Mouse (Mus musculus) forebrain, postnatal 0 days (tissue): ENCODE measurements around the gene Angel2. TPM values are rescaled to one million over a fixed set of nuclear protein-coding genes. Genes with fewer than 3 reads are reported as not detected.

Experiments
- ATAC-seq: fragments of 200-750 bp; cut with Nextera tagmentation; 2 replicates; pipeline ENCODE4 v1.8.0; 2017; ENCODE audit warnings: mild to moderate bottlenecking, moderate library complexity
- DNase-seq: peaks from one replicate; pipeline ENCODE4 v3.0.0-alpha.2; 2015
- H3K27ac ChIP-seq: fragments of 300-500 bp; sonication (generic); 2 replicates; pipeline ENCODE4 v1.5.1; 2014; ENCODE audit warnings: low read depth, mild to moderate bottlenecking, antibody characterized with exemption, low read length, moderate library complexity, mixed read lengths
- H3K27me3 ChIP-seq: fragments of 300-500 bp; sonication (generic); 2 replicates; pipeline ENCODE4 v1.6.1; 2014; ENCODE audit warnings: mild to moderate bottlenecking, low read length, mixed read lengths; ENCODE audit not compliant: insufficient read depth
- H3K36me3 ChIP-seq: fragments of 300-500 bp; sonication (generic); 2 replicates; pipeline ENCODE4 v1.6.1; 2014; ENCODE audit warnings: mild to moderate bottlenecking, moderate library complexity; ENCODE audit not compliant: insufficient read depth
- H3K4me1 ChIP-seq: fragments of 300-500 bp; sonication (generic); 2 replicates; pipeline ENCODE4 v1.6.1; 2014; ENCODE audit warnings: antibody characterized with exemption; ENCODE audit not compliant: insufficient read depth
- H3K4me2 ChIP-seq: fragments of 300-500 bp; sonication (generic); 2 replicates; pipeline ENCODE4 v1.6.1; 2014; ENCODE audit warnings: low read depth, mild to moderate bottlenecking, moderate library complexity
- H3K4me3 ChIP-seq: fragments of 300-500 bp; sonication (generic); 2 replicates; pipeline ENCODE4 v1.5.1; 2014; ENCODE audit warnings: low read depth, low read length, mixed read lengths
- H3K9ac ChIP-seq: fragments of 300-500 bp; sonication (generic); 2 replicates; pipeline ENCODE4 v1.6.1; 2014; ENCODE audit warnings: mild to moderate bottlenecking
- H3K9me3 ChIP-seq: fragments of 300-500 bp; sonication (generic); 2 replicates; pipeline ENCODE4 v1.6.1; 2016; ENCODE audit warnings: low read length
- CTCF ChIP-seq: sonication (generic); IDR thresholded peaks from 2 replicates; pipeline ENCODE4 v1.5.1; 2016; ENCODE audit warnings: antibody characterized with exemption, control low read depth, low read depth
- WGBS: fragments of 180-500 bp; shearing (Covaris S2); extraction: QIAGEN DNeasy Blood & Tissue Kit; methylation state at CpG from one replicate; pipeline ENCODE4 v1.1.7; 2014; 5-methylcytosine and 5-hydroxymethylcytosine counted together
- polyA plus RNA-seq: library from polyadenylated mRNA; unstranded; fragments of >200 nt; fragmentation: Nextera tagmentation; extraction: Ambion mirVana; gene quantifications from 2 replicates; pipeline ENCODE4 v1.2.1, GENCODE M21; 2015
- total RNA-seq: library from RNA; depleted of rRNA; stranded (reverse); fragments of >200 nt; gene quantifications from 2 replicates; pipeline ENCODE4 v1.2.3, GENCODE M21; 2014; rRNA removed

Gene Angel2
- total and polyA plus RNA-seq, 2 experiments from 2014 or later, result 47.7 to 49.1 TPM

GRCm38 (mm10) chr1:190978511-190979073 is 53.7 kb downstream of the Angel2 start:
- 1% methylated on average over 46 of the region's 46 CpGs for WGBS
- Histone ChIP-seq H3K36me3 (peaks cover 19% of the 10 kb centered on the region), H3K4me1 (peaks cover 20% of the 10 kb centered on the region), H3K27ac (peak overlapping the region; percentile 94), H3K27me3 (no peaks in the 10 kb centered on the region), H3K9me3 (no peaks in the 10 kb centered on the region), H3K4me2 (peak overlapping the region; percentile 75), H3K9ac (peak overlapping the region; percentile 90), H3K4me3 (peak overlapping the region; percentile 67)
- ATAC-seq (peak; percentile 70), DNase-seq (peak; percentile 78)
- TF ChIP-seq CTCF, result no peak

- Histone ChIP-seq H3K9ac (peak within 1 kb of the TSS; percentile 90), H3K4me2 (peak within 1 kb of the TSS; percentile 75), H3K4me3 (peak within 1 kb of the TSS; percentile 67), H3K27ac (peak within 1 kb of the TSS; percentile 94), H3K4me1 (peaks cover 20% of the 10 kb centered on the region), H3K27me3 (no peaks in the 10 kb centered on the region), H3K36me3 (peaks cover 13% of the 10 kb centered on the region), H3K9me3 (no peaks in the 10 kb centered on the region)
- ATAC-seq (peak; percentile 98), DNase-seq (peak; percentile 95)
- WGBS, result under 1% methylated on average over 38 of the region's 38 CpGs
- TF ChIP-seq CTCF, result no peak
Measured at GRCm38 (mm10) chr1:190979100-190979563, 54.2 kb downstream of the Angel2 start, which contains the start of gene Vash2. Vash2 (minus strand) TSS chr1:190979296.

- no peaks in the 10 kb centered on the region for H3K27me3 ChIP-seq
- DNase-seq (no peak), ATAC-seq (no peak)
- H3K4me3 ChIP-seq, result no peak overlapping the region
- peaks cover 19% of the 10 kb centered on the region for H3K4me1 ChIP-seq
- no peak overlapping the region for H3K27ac ChIP-seq
- no peak overlapping the region for H3K9ac ChIP-seq
- 0 out of 2 replicates have a peak, but pooled peaks cover under 1% of the 10 kb centered on the region for H3K36me3 ChIP-seq
- H3K4me2 ChIP-seq, result no peak overlapping the region
- no peaks in the 10 kb centered on the region for H3K9me3 ChIP-seq
- no peak for TF ChIP-seq CTCF
- WGBS, result 96% methylated on average over 1 of the region's 1 CpGs
Measured at GRCm38 (mm10) chr1:190980470-190980869, 55.6 kb downstream of the Angel2 start.

GRCm38 (mm10) chr1:190981412-190981811 is 56.5 kb downstream of the Angel2 start:
- Histone ChIP-seq H3K4me2 (no peak overlapping the region), H3K9me3 (no peaks in the 10 kb centered on the region), H3K27ac (no peak overlapping the region), H3K4me3 (no peak overlapping the region), H3K4me1 (peaks cover 11% of the 10 kb centered on the region), H3K9ac (no peak overlapping the region), H3K36me3 (no peaks in the 10 kb centered on the region), H3K27me3 (no peaks in the 10 kb centered on the region)
- no peak for TF ChIP-seq CTCF
- WGBS, result 79% methylated on average over 4 of the region's 4 CpGs
- ATAC-seq (no peak), DNase-seq (no peak)

- no peaks in the 10 kb centered on the region for H3K4me1 ChIP-seq
- H3K4me2 ChIP-seq, result no peak overlapping the region
- H3K36me3 ChIP-seq, result no peaks in the 10 kb centered on the region
- no peak overlapping the region for H3K4me3 ChIP-seq
- H3K27ac ChIP-seq, result no peak overlapping the region
- WGBS, result 78% methylated on average over 9 of the region's 9 CpGs
- DNase-seq, result no peak
- no peak for ATAC-seq
- H3K9ac ChIP-seq, result no peak overlapping the region
- TF ChIP-seq CTCF, result 0 out of 2 replicates have a peak, but pooled peaks have one; percentile 4
- H3K9me3 ChIP-seq, result no peaks in the 10 kb centered on the region
- H3K27me3 ChIP-seq, result no peaks in the 10 kb centered on the region
Measured at GRCm38 (mm10) chr1:190989437-190990082, 64.6 kb downstream of the Angel2 start.

GRCm38 (mm10) chr1:190995548-190995947 is 70.6 kb downstream of the Angel2 start:
- Histone ChIP-seq H3K27ac (no peak overlapping the region), H3K36me3 (no peaks in the 10 kb centered on the region), H3K4me1 (no peaks in the 10 kb centered on the region), H3K9ac (no peak overlapping the region), H3K27me3 (no peaks in the 10 kb centered on the region), H3K9me3 (0 out of 2 replicates have a peak, but pooled peaks cover 7% of the 10 kb centered on the region), H3K4me3 (no peak overlapping the region), H3K4me2 (no peak overlapping the region)
- 39% methylated on average over 7 of the region's 7 CpGs for WGBS
- ATAC-seq (peak; percentile 32), DNase-seq (peak; percentile 47)
- no peak for TF ChIP-seq CTCF

- Histone ChIP-seq H3K36me3 (no peaks in the 10 kb centered on the region), H3K9ac (no peak overlapping the region), H3K27me3 (no peaks in the 10 kb centered on the region), H3K4me1 (no peaks in the 10 kb centered on the region), H3K27ac (no peak overlapping the region), H3K4me3 (no peak overlapping the region), H3K9me3 (0 out of 2 replicates have a peak, but pooled peaks cover 7% of the 10 kb centered on the region), H3K4me2 (no peak overlapping the region)
- peak; percentile 54 for TF ChIP-seq CTCF
- no peak for DNase-seq
- 72% methylated on average over 6 of the region's 6 CpGs for WGBS
- ATAC-seq, result no peak
Measured at GRCm38 (mm10) chr1:190996346-190996877, 71.5 kb downstream of the Angel2 start.

Other genes with a start within 250 kb of the Angel2 start
- 42.8 and 47.4 TPM in 2 replicates for gene Rps6kc1, start 13.3 kb upstream of the Angel2 start, total RNA-seq
- gene Rps6kc1, start 13.3 kb upstream of the Angel2 start, polyA plus RNA-seq, result 23.0 and 26.1 TPM in 2 replicates
- 46.4 and 47.5 TPM in 2 replicates for gene Vash2, start 54.2 kb downstream of the Angel2 start, total RNA-seq
- gene Vash2, start 54.2 kb downstream of the Angel2 start, polyA plus RNA-seq, result 60.9 and 63.7 TPM in 2 replicates
- 28.8 and 33.9 TPM in 2 replicates for gene Flvcr1, start 101.0 kb downstream of the Angel2 start, total RNA-seq
- 5.1 and 7.6 TPM in 2 replicates for gene Flvcr1, start 101.0 kb downstream of the Angel2 start, polyA plus RNA-seq
- gene Spata45, start 111.5 kb downstream of the Angel2 start, total RNA-seq, result not detected in 2 replicates
- not detected in 2 replicates for gene Spata45, start 111.5 kb downstream of the Angel2 start, polyA plus RNA-seq
- 23.0 and 24.8 TPM in 2 replicates for gene Tatdn3, start 137.8 kb downstream of the Angel2 start, total RNA-seq
- 11.9 and 13.2 TPM in 2 replicates for gene Tatdn3, start 137.8 kb downstream of the Angel2 start, polyA plus RNA-seq
- gene Nsl1, start 137.9 kb downstream of the Angel2 start, total RNA-seq, result 2.1 and 4.7 TPM in 2 replicates
- gene Nsl1, start 137.9 kb downstream of the Angel2 start, polyA plus RNA-seq, result 1.2 and 2.5 TPM in 2 replicates
- gene Batf3, start 172.7 kb downstream of the Angel2 start, total RNA-seq, result 1.4 and 1.8 TPM in 2 replicates
- gene Batf3, start 172.7 kb downstream of the Angel2 start, polyA plus RNA-seq, result 1.2 and 1.3 TPM in 2 replicates
- not detected in 2 replicates for gene Fam71a, start 239.7 kb downstream of the Angel2 start, total RNA-seq
- not detected in 2 replicates for gene Fam71a, start 239.7 kb downstream of the Angel2 start, polyA plus RNA-seq